Mouse (Mus musculus) midbrain, embryonic 12.5 days (tissue): ENCODE data around the gene Gna12. TPM values are rescaled to one million over a fixed set of nuclear protein-coding genes. Genes with fewer than 3 reads are reported as not detected.

Source experiments
- ATAC-seq: fragments of 200-750 bp; cut with Nextera tagmentation; 2 replicates; pipeline ENCODE4 v1.8.0; 2017; ENCODE audit warnings: low read depth, moderate TSS enrichment, moderate library complexity; ENCODE audit not compliant: low FRiP score
- H3K27ac ChIP-seq: fragments of 300-500 bp; sonication (generic); replicated peaks from 2 replicates; pipeline ENCODE4 v1.5.1; 2016; ENCODE audit warnings: mild to moderate bottlenecking
- H3K27me3 ChIP-seq: fragments of 300-500 bp; sonication (generic); 2 replicates; pipeline ENCODE4 v1.6.1; 2016; ENCODE audit warnings: mild to moderate bottlenecking
- H3K36me3 ChIP-seq: fragments of 300-500 bp; sonication (generic); 2 replicates; pipeline ENCODE4 v1.6.1; 2016
- H3K4me1 ChIP-seq: fragments of 300-500 bp; sonication (generic); 2 replicates; pipeline ENCODE4 v1.6.1; 2016
- H3K4me2 ChIP-seq: fragments of 300-500 bp; sonication (generic); replicated peaks from 2 replicates; pipeline ENCODE4 v1.6.1; 2016; ENCODE audit warnings: mild to moderate bottlenecking, moderate library complexity
- H3K4me3 ChIP-seq: fragments of 300-500 bp; sonication (generic); 2 replicates; pipeline ENCODE4 v1.5.1; 2016; ENCODE audit warnings: mild to moderate bottlenecking
- H3K9ac ChIP-seq: fragments of 300-500 bp; sonication (generic); replicated peaks from 2 replicates; pipeline ENCODE4 v1.6.1; 2016; ENCODE audit warnings: mild to moderate bottlenecking, moderate library complexity
- H3K9me3 ChIP-seq: fragments of 300-500 bp; sonication (generic); 2 replicates; pipeline ENCODE4 v1.6.1; 2016; ENCODE audit warnings: mild to moderate bottlenecking
- WGBS: fragments of 180-500 bp; shearing (Covaris S2); methylation state at CpG from one replicate; pipeline ENCODE4 v1.1.7; 2016; 5-methylcytosine and 5-hydroxymethylcytosine counted together
- polyA plus RNA-seq: library from polyadenylated mRNA; unstranded; fragments of >200 nt; fragmentation: Nextera tagmentation; extraction: Ambion mirVana; gene quantifications from 2 replicates; pipeline ENCODE4 v1.2.1, GENCODE M21; 2016

Gene Gna12
- 22.3 and 24.4 TPM in 2 replicates for polyA plus RNA-seq

- Histone ChIP-seq H3K4me3 (peak within 1 kb of the TSS; percentile 82), H3K27me3 (no peaks in the 10 kb centered on the region), H3K27ac (peak within 1 kb of the TSS; percentile 43; the same call in 1 of the 2 replicates), H3K4me2 (peak within 1 kb of the TSS; percentile 96), H3K4me1 (peaks cover 31% of the 10 kb centered on the region), H3K36me3 (no peaks in the 10 kb centered on the region), H3K9ac (peak within 1 kb of the TSS; percentile 83), H3K9me3 (no peaks in the 10 kb centered on the region)
- WGBS: under 1% methylated on average over 43 of the region's 49 CpGs
- peak; percentile 99 for ATAC-seq
Measured at GRCm38 (mm10) chr5:140830314-140831063, at the start of gene Gna12. Gene Gna12 (minus strand): TSS chr5:140830431.

- whole genome bisulfite sequencing: 68% methylated on average over 6 of the region's 6 CpGs
Measured at GRCm38 (mm10) chr5:140878644-140879043, 48.4 kb upstream of the Gna12 start.

GRCm38 (mm10) chr5:140873736-140874307 is 43.6 kb upstream of the Gna12 start:
- no peak for ATAC-seq
- H3K27me3 ChIP-seq: peaks cover 16% of the 10 kb centered on the region; the same call in 1 of the 2 replicates
- WGBS: 83% methylated on average over 6 of the region's 6 CpGs
- H3K9ac ChIP-seq: no peak overlapping the region
- H3K9me3 ChIP-seq: no peaks in the 10 kb centered on the region
- no peaks in the 10 kb centered on the region for H3K36me3 ChIP-seq
- H3K4me3 ChIP-seq: no peak overlapping the region
- H3K27ac ChIP-seq: no peak overlapping the region
- peaks cover 8% of the 10 kb centered on the region; the same call in 1 of the 2 replicates for H3K4me1 ChIP-seq
- H3K4me2 ChIP-seq: no peak overlapping the region

More at GRCm38 (mm10) chr5:140878644-140879043, 48.4 kb upstream of the Gna12 start:
- H3K36me3 ChIP-seq: no peaks in the 10 kb centered on the region
- H3K27ac ChIP-seq: no peak overlapping the region
- no peaks in the 10 kb centered on the region for H3K9me3 ChIP-seq
- H3K4me3 ChIP-seq: no peak overlapping the region
- no peak overlapping the region for H3K9ac ChIP-seq
- H3K27me3 ChIP-seq: 0 out of 2 replicates have a peak, but pooled peaks cover 5% of the 10 kb centered on the region
- H3K4me2 ChIP-seq: no peak overlapping the region
- no peak for ATAC-seq
- no peaks in the 10 kb centered on the region for H3K4me1 ChIP-seq

- Histone ChIP-seq H3K27me3 (peaks cover 16% of the 10 kb centered on the region; the same call in 1 of the 2 replicates), H3K27ac (no peak overlapping the region), H3K4me1 (peaks cover 8% of the 10 kb centered on the region; the same call in 1 of the 2 replicates), H3K4me3 (no peak overlapping the region), H3K4me2 (peak overlapping the region; percentile 22; the same call in 1 of the 2 replicates), H3K9ac (no peak overlapping the region), H3K36me3 (no peaks in the 10 kb centered on the region), H3K9me3 (no peaks in the 10 kb centered on the region)
- no peak for ATAC-seq
- WGBS: 21% methylated on average over 18 of the region's 18 CpGs
Measured at GRCm38 (mm10) chr5:140873039-140873551, 42.9 kb upstream of the Gna12 start.

GRCm38 (mm10) chr5:140872532-140873038 is 42.4 kb upstream of the Gna12 start:
- 34% methylated on average over 11 of the region's 11 CpGs for WGBS
- no peak overlapping the region for H3K4me3 ChIP-seq
- H3K27ac ChIP-seq: no peak overlapping the region
- H3K9me3 ChIP-seq: no peaks in the 10 kb centered on the region
- peak overlapping the region; percentile 22; the same call in 1 of the 2 replicates for H3K4me2 ChIP-seq
- H3K36me3 ChIP-seq: no peaks in the 10 kb centered on the region
- ATAC-seq: no peak
- no peak overlapping the region for H3K9ac ChIP-seq
- H3K27me3 ChIP-seq: peaks cover 16% of the 10 kb centered on the region; the same call in 1 of the 2 replicates
- H3K4me1 ChIP-seq: peaks cover 8% of the 10 kb centered on the region; the same call in 1 of the 2 replicates

- Histone ChIP-seq H3K4me2 (no peak overlapping the region), H3K36me3 (no peaks in the 10 kb centered on the region), H3K9ac (no peak overlapping the region), H3K27ac (no peak overlapping the region), H3K9me3 (no peaks in the 10 kb centered on the region), H3K4me1 (peaks cover 8% of the 10 kb centered on the region; the same call in 1 of the 2 replicates), H3K4me3 (no peak overlapping the region), H3K27me3 (peaks cover 16% of the 10 kb centered on the region; the same call in 1 of the 2 replicates)
- WGBS: 71% methylated on average over 6 of the region's 6 CpGs
- no peak for ATAC-seq
Measured at GRCm38 (mm10) chr5:140871241-140871640, 41.0 kb upstream of the Gna12 start.

- Histone ChIP-seq H3K9me3 (no peaks in the 10 kb centered on the region), H3K27me3 (peaks cover 14% of the 10 kb centered on the region; the same call in 1 of the 2 replicates), H3K36me3 (no peaks in the 10 kb centered on the region), H3K27ac (no peak overlapping the region), H3K4me1 (peaks cover 8% of the 10 kb centered on the region; the same call in 1 of the 2 replicates), H3K4me2 (no peak overlapping the region), H3K9ac (no peak overlapping the region), H3K4me3 (no peak overlapping the region)
- ATAC-seq: no peak
- WGBS: 78% methylated on average over 2 of the region's 2 CpGs
Measured at GRCm38 (mm10) chr5:140869034-140869433, 38.8 kb upstream of the Gna12 start.

- Histone ChIP-seq H3K4me2 (no peak overlapping the region), H3K9ac (no peak overlapping the region), H3K27me3 (no peaks in the 10 kb centered on the region), H3K36me3 (no peaks in the 10 kb centered on the region), H3K9me3 (no peaks in the 10 kb centered on the region), H3K4me1 (no peaks in the 10 kb centered on the region), H3K27ac (no peak overlapping the region), H3K4me3 (no peak overlapping the region)
- ATAC-seq: no peak
- 85% methylated on average over 5 of the region's 5 CpGs for WGBS
Measured at GRCm38 (mm10) chr5:140859730-140860129, 29.5 kb upstream of the Gna12 start.

- no peaks in the 10 kb centered on the region for H3K27me3 ChIP-seq
- no peak overlapping the region for H3K4me3 ChIP-seq
- no peak overlapping the region for H3K27ac ChIP-seq
- no peaks in the 10 kb centered on the region for H3K36me3 ChIP-seq
- 94% methylated on average over 3 of the region's 3 CpGs for WGBS
- H3K4me2 ChIP-seq: no peak overlapping the region
- no peak overlapping the region for H3K9ac ChIP-seq
- ATAC-seq: no peak
- no peaks in the 10 kb centered on the region for H3K4me1 ChIP-seq
- no peaks in the 10 kb centered on the region for H3K9me3 ChIP-seq
Measured at GRCm38 (mm10) chr5:140858335-140858734, 28.1 kb upstream of the Gna12 start.

GRCm38 (mm10) chr5:140857432-140858154 is 27.4 kb upstream of the Gna12 start:
- no peaks in the 10 kb centered on the region for H3K27me3 ChIP-seq
- H3K27ac ChIP-seq: no peak overlapping the region
- no peaks in the 10 kb centered on the region for H3K4me1 ChIP-seq
- no peak overlapping the region for H3K4me3 ChIP-seq
- no peak overlapping the region for H3K4me2 ChIP-seq
- ATAC-seq: no peak
- H3K9me3 ChIP-seq: no peaks in the 10 kb centered on the region
- no peaks in the 10 kb centered on the region for H3K36me3 ChIP-seq
- H3K9ac ChIP-seq: no peak overlapping the region
- 60% methylated on average over 8 of the region's 8 CpGs for WGBS

- whole genome bisulfite sequencing: 53% methylated on average over 11 of the region's 11 CpGs
- H3K4me3 ChIP-seq: no peak overlapping the region
- H3K27me3 ChIP-seq: no peaks in the 10 kb centered on the region
- H3K4me2 ChIP-seq: no peak overlapping the region
- ATAC-seq: no peak
- peaks cover 8% of the 10 kb centered on the region; the same call in 1 of the 2 replicates for H3K9me3 ChIP-seq
- H3K36me3 ChIP-seq: no peaks in the 10 kb centered on the region
- no peak overlapping the region for H3K9ac ChIP-seq
- no peak overlapping the region for H3K27ac ChIP-seq
- H3K4me1 ChIP-seq: no peaks in the 10 kb centered on the region
Measured at GRCm38 (mm10) chr5:140855909-140856530, 25.8 kb upstream of the Gna12 start.
